Mouse (Mus musculus) liver, adult 2 months (tissue): Measurements from ENCODE around the gene Gm20388.

ENCODE experiments used
- CTCF ChIP-seq: fragments of 200-500 bp; IDR thresholded peaks from 2 replicates; pipeline ENCODE4 v1.5.1; 2011; ENCODE audit warnings: low read depth, low read length, control low read depth
- POLR2A ChIP-seq: fragments of 200-500 bp; IDR thresholded peaks from 2 replicates; pipeline ENCODE4 v1.6.1; 2011; ENCODE audit warnings: low read length, control low read depth; ENCODE audit not compliant: insufficient read depth; ENCODE audit errors: extremely low read depth

GRCm38 (mm10) chr8:120337627-120338026, 427.0 kb downstream of the Gm20388 start:
- TF ChIP-seq CTCF (no peak), POLR2A (no peak)
